Mouse (Mus musculus): Measurements from ENCODE around the gene Sbp.

GRCm38 (mm10) chr17:23984989-23985388 is 43.5 kb downstream of the Sbp start:
- TF ChIP-seq CTCF (IDR thresholded peaks at IDR 0.05; ENCODE audit: low read depth, low read length): no peak
- TF ChIP-seq POLR2A (IDR thresholded peaks at IDR 0.05; ENCODE audit: borderline replicate concordance, low read depth, low read length): no peak

Data from bone marrow macrophage, adult 2 months (primary cell).